Mouse (Mus musculus) olfactory bulb, adult 2 months (tissue): ENCODE results near the gene Bsx.

Source experiments
- CTCF ChIP-seq: fragments of 200-500 bp; IDR thresholded peaks from 2 replicates; pipeline ENCODE4 v1.5.1; 2012; ENCODE audit warnings: low read depth, mild to moderate bottlenecking, low read length, moderate library complexity; ENCODE audit not compliant: insufficient read depth
- POLR2A ChIP-seq: fragments of 200-500 bp; IDR thresholded peaks from 2 replicates; pipeline ENCODE4 v1.6.1; 2012; ENCODE audit warnings: mild to moderate bottlenecking, low read depth, low read length, moderate library complexity; ENCODE audit not compliant: insufficient read depth

DNA sequence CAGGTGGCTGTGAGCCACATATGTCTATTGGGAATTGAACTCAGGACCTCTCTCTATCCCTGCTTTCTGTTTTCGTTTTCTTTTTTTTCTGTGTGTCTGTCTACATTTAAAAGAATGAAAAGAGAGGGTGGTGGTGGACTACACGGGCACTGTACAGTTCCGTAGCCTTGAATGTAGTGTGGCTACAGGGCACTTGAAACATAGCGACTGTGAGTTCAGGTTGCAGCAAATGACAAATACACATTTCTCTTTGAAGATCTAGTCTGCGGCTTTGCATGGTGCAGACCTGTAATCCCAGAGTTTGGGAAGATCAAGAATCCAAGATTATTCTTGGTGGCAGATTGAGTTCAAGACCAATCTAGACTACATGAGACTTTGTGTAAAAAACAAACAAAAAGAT is 3.6 kb upstream of the Bsx start:
- TF ChIP-seq CTCF (no peak), POLR2A (no peak)
